Mouse (Mus musculus) heart, embryonic 14.5 days (tissue): ENCODE measurements around the gene Rbfox2. TPM values are rescaled to one million over a fixed set of nuclear protein-coding genes. Genes with fewer than 3 reads are reported as not detected.

ENCODE experiments used
- ATAC-seq: fragments of 200-750 bp; cut with Nextera tagmentation; 2 replicates; pipeline ENCODE4 v1.8.0; 2017; ENCODE audit warnings: low read depth, moderate TSS enrichment; ENCODE audit not compliant: insufficient number of reproducible peaks, insufficient read depth, low FRiP score
- H3K27ac ChIP-seq, 2 experiments: fragments of 200-500 bp in 1 of 2; fragments of 300-500 bp in 1 of 2; sonication (generic) in 1 of 2; replicated peaks in 1 of 2; 2 replicates each; pipeline ENCODE4 v1.5.1; 2012 to 2014; ENCODE audit warnings: low read depth in 2 of 2, low read length in 2 of 2, control low read depth in 1 of 2, mild to moderate bottlenecking in 1 of 2, mixed read lengths in 1 of 2; ENCODE audit not compliant: control insufficient read depth in 1 of 2, insufficient read depth in 1 of 2
- H3K27me3 ChIP-seq: fragments of 300-500 bp; sonication (generic); 2 replicates; pipeline ENCODE4 v1.6.1; 2014; ENCODE audit warnings: mild to moderate bottlenecking, low read length, control low read depth; ENCODE audit not compliant: control insufficient read depth, insufficient read depth
- H3K36me3 ChIP-seq: fragments of 300-500 bp; sonication (generic); 2 replicates; pipeline ENCODE4 v1.6.1; 2014; ENCODE audit warnings: mild to moderate bottlenecking, control low read depth, low read length, mixed read lengths; ENCODE audit not compliant: control insufficient read depth, insufficient read depth
- H3K4me1 ChIP-seq, 2 experiments: fragments of 200-500 bp in 1 of 2; fragments of 300-500 bp in 1 of 2; sonication (generic) in 1 of 2; 2 replicates each; pipeline ENCODE4 v1.6.1; 2012 to 2014; ENCODE audit warnings: low read length in 2 of 2, control low read depth in 1 of 2, mixed read lengths in 1 of 2; ENCODE audit not compliant: control insufficient read depth in 2 of 2, insufficient read depth in 2 of 2
- H3K4me2 ChIP-seq: fragments of 300-500 bp; sonication (generic); 2 replicates; pipeline ENCODE4 v1.6.1; 2014; ENCODE audit warnings: mild to moderate bottlenecking, low read length
- H3K4me3 ChIP-seq, 2 experiments: fragments of 200-500 bp in 1 of 2; fragments of 300-500 bp in 1 of 2; sonication (generic) in 1 of 2; 2 replicates each; pipeline ENCODE4 v1.5.1; 2012 to 2014; ENCODE audit warnings: low read length in 2 of 2, mild to moderate bottlenecking in 2 of 2, control low read depth in 1 of 2, low read depth in 1 of 2, moderate library complexity in 1 of 2; ENCODE audit not compliant: control insufficient read depth in 1 of 2, insufficient read depth in 1 of 2
- H3K9ac ChIP-seq: fragments of 300-500 bp; sonication (generic); 2 replicates; pipeline ENCODE4 v1.6.1; 2014; ENCODE audit warnings: mild to moderate bottlenecking, low read length
- H3K9me3 ChIP-seq: fragments of 300-500 bp; sonication (generic); 2 replicates; pipeline ENCODE4 v1.6.1; 2016; ENCODE audit warnings: low read length, control low read depth; ENCODE audit not compliant: control insufficient read depth
- WGBS: fragments of 180-500 bp; shearing (Covaris S2); extraction: QIAGEN DNeasy Blood & Tissue Kit; methylation state at CpG from one replicate; pipeline ENCODE4 v1.1.7; 2014; 5-methylcytosine and 5-hydroxymethylcytosine counted together
- polyA plus RNA-seq: library from polyadenylated mRNA; unstranded; fragments of >200 nt; fragmentation: Nextera tagmentation; extraction: Ambion mirVana; gene quantifications from 2 replicates; pipeline ENCODE4 v1.2.1, GENCODE M21; 2014

The Rbfox2 gene
- polyA plus RNA-seq, 1 experiment from 2014 or later = 89.1 TPM

DNA sequence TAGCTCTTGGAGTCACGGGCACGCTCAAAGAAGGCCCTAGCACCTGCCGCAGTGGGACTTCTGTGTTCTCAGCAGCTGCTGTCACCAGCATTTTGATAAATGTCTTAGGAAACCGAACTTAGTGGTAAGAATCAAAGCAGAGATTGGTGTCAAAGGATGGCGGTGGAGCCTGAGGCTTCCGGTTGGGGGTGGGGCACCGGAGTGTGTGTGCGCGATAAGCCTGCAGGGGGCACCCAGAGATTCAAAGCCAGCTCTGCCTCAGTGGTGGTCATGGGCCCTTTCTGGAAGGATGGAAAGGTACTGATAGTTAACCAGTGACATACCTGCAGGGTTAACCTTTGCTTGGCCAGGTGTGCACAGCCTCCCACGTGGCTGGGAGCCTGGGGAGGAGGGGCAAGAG, 235.3 kb downstream of the Rbfox2 start:
- H3K4me2 ChIP-seq = peak overlapping the region; percentile 12
- H3K9me3 ChIP-seq = no peaks in the 10 kb centered on the region
- no peak overlapping the region for H3K9ac ChIP-seq
- H3K36me3 ChIP-seq = peaks cover 19% of the 10 kb centered on the region
- WGBS = 18% methylated on average over 10 of the region's 10 CpGs
- H3K27ac ChIP-seq = no peak overlapping the region
- ATAC-seq = no peak
- H3K27me3 ChIP-seq = no peaks in the 10 kb centered on the region
- peaks cover 14 to 21% of the 10 kb centered on the region in 2 experiments for H3K4me1 ChIP-seq
- no peak overlapping the region for H3K4me3 ChIP-seq

DNA sequence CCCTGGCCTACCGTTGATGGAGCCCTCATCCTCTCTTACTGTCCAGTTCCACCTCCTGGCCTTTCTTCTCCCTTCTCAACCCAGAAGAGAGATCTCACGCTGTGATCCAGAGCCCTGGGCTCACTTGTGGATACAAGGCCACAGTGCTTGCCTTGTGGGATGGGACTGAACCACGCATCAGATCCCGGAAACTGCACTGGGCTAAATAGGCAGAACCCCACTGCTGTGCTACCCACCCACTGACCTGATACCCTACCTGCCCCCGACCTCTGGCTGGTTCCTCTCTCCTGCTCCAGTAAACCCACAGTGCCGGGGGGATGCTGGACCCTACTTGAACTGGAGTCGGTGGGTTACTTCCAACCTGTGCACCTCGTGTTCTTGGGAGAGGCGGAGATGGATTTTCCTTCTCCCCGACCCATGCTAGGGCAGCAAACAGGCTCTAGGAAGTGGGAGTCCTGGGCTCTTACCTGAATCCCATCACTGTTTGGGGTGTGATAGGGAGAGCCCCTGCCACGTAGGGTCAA, 236.0 kb downstream of the Rbfox2 start:
- peaks cover 12% of the 10 kb centered on the region for H3K36me3 ChIP-seq
- H3K4me1 ChIP-seq = peaks cover 18 to 21% of the 10 kb centered on the region in 2 experiments
- no peaks in the 10 kb centered on the region for H3K27me3 ChIP-seq
- H3K4me3 ChIP-seq = no peak overlapping the region
- no peak overlapping the region for H3K9ac ChIP-seq
- no peak for ATAC-seq
- H3K27ac ChIP-seq = no peak overlapping the region
- WGBS = 84% methylated on average over 11 of the region's 11 CpGs
- no peak overlapping the region for H3K4me2 ChIP-seq
- no peaks in the 10 kb centered on the region for H3K9me3 ChIP-seq

DNA sequence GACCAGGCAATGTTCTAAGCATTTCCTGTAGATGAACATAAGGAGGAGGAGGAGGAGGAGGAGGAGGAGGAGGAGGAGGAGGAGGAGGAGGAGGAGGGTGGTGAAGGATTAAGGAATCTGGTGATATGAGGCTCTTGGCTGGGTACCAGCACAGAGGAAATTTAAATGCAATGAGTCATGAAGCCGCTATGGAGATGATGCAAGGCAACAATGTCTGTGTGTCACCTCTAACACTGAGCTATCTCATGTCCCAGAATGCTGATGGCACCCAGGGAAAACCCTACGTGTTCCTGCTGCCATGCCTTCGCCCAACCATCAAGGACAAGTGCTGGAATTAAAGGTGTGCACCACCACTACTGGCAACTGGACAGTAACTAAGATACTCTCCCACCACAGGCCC, 237.8 kb downstream of the Rbfox2 start:
- H3K4me2 ChIP-seq = no peak overlapping the region
- peaks cover 18 to 26% of the 10 kb centered on the region in 2 experiments for H3K4me1 ChIP-seq
- no peak overlapping the region for H3K4me3 ChIP-seq
- ATAC-seq = no peak; the same call in 1 of the 2 replicates
- 0 out of 2 replicates have a peak, but pooled peaks cover 3% of the 10 kb centered on the region for H3K9me3 ChIP-seq
- H3K27ac ChIP-seq = peak overlapping the region; percentile 34 to 80
- 40% methylated on average over 3 of the region's 3 CpGs for WGBS
- no peak overlapping the region; the same call in 1 of the 2 replicates for H3K9ac ChIP-seq
- H3K27me3 ChIP-seq = no peaks in the 10 kb centered on the region
- no peaks in the 10 kb centered on the region for H3K36me3 ChIP-seq

DNA sequence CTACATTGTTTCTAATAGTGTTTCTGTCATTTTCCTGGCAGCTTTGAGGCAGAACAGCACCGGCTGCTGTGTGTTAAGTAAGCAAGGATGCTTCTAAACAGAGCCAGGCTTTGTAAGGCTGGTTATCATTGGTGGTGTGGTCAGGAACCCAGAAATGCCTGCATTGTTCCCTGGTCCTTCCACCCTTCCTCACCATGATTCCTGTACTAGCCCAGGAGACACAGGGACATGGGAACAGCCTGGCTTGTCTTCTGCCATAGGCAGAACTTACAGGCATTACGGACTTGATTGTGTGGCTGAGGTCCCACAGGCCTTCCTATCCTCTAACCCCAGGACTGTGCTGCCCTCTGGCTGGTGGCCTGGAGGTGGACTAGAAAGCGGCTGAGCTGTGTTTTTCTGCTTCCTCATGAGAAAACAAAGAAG, 238.4 kb downstream of the Rbfox2 start:
- peak overlapping the region; percentile 34 to 80 for H3K27ac ChIP-seq
- H3K9ac ChIP-seq = 0 out of 2 replicates have a peak overlapping the region, but pooled peaks have one; percentile 0

DNA sequence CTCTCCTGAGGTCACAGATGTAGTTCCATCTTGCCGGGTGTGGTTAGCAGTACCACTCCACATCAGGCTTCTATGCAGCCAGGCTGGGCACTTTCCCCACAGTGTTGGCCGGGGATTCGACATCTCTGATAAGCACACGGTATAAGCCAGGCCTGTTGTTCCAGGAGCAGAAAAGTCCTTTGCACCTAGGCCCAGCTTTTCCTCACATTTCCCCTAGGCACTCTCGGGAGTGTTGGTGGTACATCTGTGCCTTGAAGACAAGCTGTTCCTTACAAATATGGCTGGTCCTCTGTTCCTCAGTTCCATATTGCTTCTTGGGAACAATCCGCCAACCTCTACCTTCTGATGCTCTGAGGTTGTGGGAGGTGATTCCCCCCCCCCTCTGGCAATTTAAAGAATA, 240.6 kb downstream of the Rbfox2 start:
- 34% methylated on average over 6 of the region's 6 CpGs for WGBS
- H3K9me3 ChIP-seq = 0 out of 2 replicates have a peak, but pooled peaks cover 4% of the 10 kb centered on the region
- ATAC-seq = no peak
- H3K27ac ChIP-seq = no peak overlapping the region; a peak in 1 of 4 replicates
- no peaks in the 10 kb centered on the region for H3K36me3 ChIP-seq
- no peak overlapping the region for H3K4me2 ChIP-seq
- H3K27me3 ChIP-seq = no peaks in the 10 kb centered on the region
- H3K4me1 ChIP-seq = peaks cover 14 to 20% of the 10 kb centered on the region in 2 experiments
- H3K9ac ChIP-seq = no peak overlapping the region
- H3K4me3 ChIP-seq = no peak overlapping the region

More for the DNA sequence above, 238.4 kb downstream of the Rbfox2 start:
- H3K27me3 ChIP-seq = no peaks in the 10 kb centered on the region
- H3K36me3 ChIP-seq = no peaks in the 10 kb centered on the region
- no peak overlapping the region for H3K4me3 ChIP-seq
- 0 out of 2 replicates have a peak, but pooled peaks cover 4% of the 10 kb centered on the region for H3K9me3 ChIP-seq
- WGBS = 13% methylated on average over 3 of the region's 3 CpGs
- H3K4me1 ChIP-seq = peaks cover 18 to 26% of the 10 kb centered on the region in 2 experiments
- no peak overlapping the region for H3K4me2 ChIP-seq
- peak; percentile 62 for ATAC-seq

DNA sequence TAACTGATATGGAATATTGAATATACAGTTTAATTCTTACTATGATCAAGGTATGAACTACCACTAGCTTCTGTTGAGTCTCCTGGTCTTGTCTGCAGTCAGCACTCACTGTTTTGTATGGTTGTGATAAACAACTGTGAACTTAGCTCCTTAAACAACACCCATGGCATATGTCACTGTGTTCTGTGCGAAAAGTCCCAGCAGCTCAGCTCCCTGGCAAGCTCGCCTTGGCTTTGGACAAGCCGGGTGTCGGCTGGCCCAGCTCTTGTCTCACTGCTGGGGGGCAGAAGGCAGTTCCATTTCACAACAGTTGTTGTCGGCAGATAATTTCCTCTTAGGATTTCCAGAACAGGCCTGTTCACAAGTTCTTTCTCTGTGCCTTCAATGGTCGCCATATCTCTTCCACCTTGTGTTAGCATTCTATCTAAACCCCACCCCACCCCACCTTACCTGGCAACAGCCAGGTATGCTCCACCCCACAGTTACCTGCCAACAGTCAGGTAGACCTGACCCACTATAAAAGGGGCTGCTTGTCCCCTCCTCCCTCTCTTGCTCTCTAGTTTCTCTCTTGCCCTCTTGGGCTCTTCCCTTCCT, 241.4 kb downstream of the Rbfox2 start:
- ATAC-seq = no peak
- Histone ChIP-seq H3K4me2 (no peak overlapping the region), H3K4me1 (peaks cover 14 to 17% of the 10 kb centered on the region in 2 experiments), H3K9me3 (0 out of 2 replicates have a peak, but pooled peaks cover 4% of the 10 kb centered on the region), H3K27ac (no peak overlapping the region), H3K4me3 (no peak overlapping the region), H3K27me3 (no peaks in the 10 kb centered on the region), H3K36me3 (no peaks in the 10 kb centered on the region), H3K9ac (no peak overlapping the region)
- 71% methylated on average over 6 of the region's 6 CpGs for WGBS

DNA sequence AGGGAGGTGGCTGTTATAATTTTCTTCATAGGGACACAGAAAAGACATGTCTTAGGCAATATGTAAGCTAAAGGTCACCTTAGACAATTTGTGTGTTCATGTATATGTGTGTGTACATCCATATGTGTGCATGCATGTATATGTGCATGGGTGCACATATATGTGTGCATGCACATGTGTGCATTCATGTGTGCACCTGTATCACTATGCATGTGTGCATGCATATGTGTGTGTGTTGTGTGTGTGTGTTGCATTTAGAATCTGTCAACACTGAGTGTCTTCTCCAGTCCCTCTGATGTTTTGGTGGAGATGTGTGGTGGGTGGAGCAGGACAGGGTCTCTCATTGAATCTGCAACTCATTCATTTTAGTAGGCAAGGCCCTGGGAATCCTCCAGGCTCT, 244.1 kb downstream of the Rbfox2 start:
- ATAC-seq = no peak
- no peaks in the 10 kb centered on the region for H3K27me3 ChIP-seq
- H3K9ac ChIP-seq = no peak overlapping the region
- no peak overlapping the region for H3K27ac ChIP-seq
- H3K4me1 ChIP-seq = peaks cover 4% of the 10 kb centered on the region in 2 experiments; a peak in 1 of 4 replicates
- H3K9me3 ChIP-seq = 0 out of 2 replicates have a peak, but pooled peaks cover 8% of the 10 kb centered on the region
- H3K4me3 ChIP-seq = no peak overlapping the region
- H3K36me3 ChIP-seq = no peaks in the 10 kb centered on the region
- H3K4me2 ChIP-seq = no peak overlapping the region
